Mouse (Mus musculus): ENCODE data around the gene Tex2.
A peak's percentile ranks its signal among the peaks of the same experiment; 100 is the strongest.

The Tex2 gene

GRCm38 (mm10) chr11:106542385-106542784 is 70.8 kb downstream of the Tex2 start:
- no peak for DNase-seq

GRCm38 (mm10) chr11:106540506-106541268 is 72.5 kb downstream of the Tex2 start:
- DNase-seq = no peak

GRCm38 (mm10) chr11:106536253-106536912 is 76.8 kb downstream of the Tex2 start:
- DNase-seq = peak in 1 of 2 experiments; percentile 37

GRCm38 (mm10) chr11:106535660-106536252 is 77.5 kb downstream of the Tex2 start:
- DNase-seq = no peak

- no peak for DNase-seq
These were observed 80.9 kb downstream of the Tex2 start for GRCm38 (mm10) chr11:106532248-106532790.

GRCm38 (mm10) chr11:106529786-106530185 is 83.4 kb downstream of the Tex2 start:
- no peak for DNase-seq

GRCm38 (mm10) chr11:106529113-106529512 is 84.1 kb downstream of the Tex2 start:
- no peak for DNase-seq

- no peak for DNase-seq
These were observed 85.3 kb downstream of the Tex2 start for GRCm38 (mm10) chr11:106527926-106528325.

GRCm38 (mm10) chr11:106527147-106527821 is 85.9 kb downstream of the Tex2 start:
- no peak for DNase-seq

GRCm38 (mm10) chr11:106522538-106522937 is 90.7 kb downstream of the Tex2 start:
- peak in 1 of 2 experiments; percentile 17 for DNase-seq

GRCm38 (mm10) chr11:106521612-106522011 is 91.6 kb downstream of the Tex2 start:
- no peak for DNase-seq

- DNase-seq = peak in 1 of 2 experiments; percentile 29
These were observed 92.8 kb downstream of the Tex2 start for GRCm38 (mm10) chr11:106520404-106520803.

GRCm38 (mm10) chr11:106519519-106519918 is 93.7 kb downstream of the Tex2 start:
- peak in 1 of 2 experiments; percentile 18 for DNase-seq

GRCm38 (mm10) chr11:106518391-106518790 is 94.8 kb downstream of the Tex2 start:
- DNase-seq = peak in 1 of 2 experiments; percentile 47

GRCm38 (mm10) chr11:106515079-106515745 is 98.0 kb downstream of the Tex2 start:
- no peak for DNase-seq

- DNase-seq = peak in 1 of 2 experiments; percentile 20
These were observed 98.8 kb downstream of the Tex2 start for GRCm38 (mm10) chr11:106514446-106514845.

GRCm38 (mm10) chr11:106513166-106513565 is 100.1 kb downstream of the Tex2 start:
- peak; percentile 74 to 78 for DNase-seq

- DNase-seq = no peak
These were observed 101.2 kb downstream of the Tex2 start for GRCm38 (mm10) chr11:106512006-106512390.

GRCm38 (mm10) chr11:106511236-106512005 is 101.8 kb downstream of the Tex2 start:
- no peak for DNase-seq

- DNase-seq = no peak
These were observed 105.6 kb downstream of the Tex2 start for GRCm38 (mm10) chr11:106507638-106508037.

GRCm38 (mm10) chr11:106506211-106506610 is 107.0 kb downstream of the Tex2 start:
- no peak for DNase-seq

- no peak for DNase-seq
These were observed 109.1 kb downstream of the Tex2 start for GRCm38 (mm10) chr11:106504129-106504528.
